Mouse (Mus musculus): Measurements from ENCODE around the gene Wasf3. TPM values are rescaled to one million over a fixed set of nuclear protein-coding genes. Genes with fewer than 3 reads are reported as not detected.

Gene Wasf3
- polyA plus RNA-seq, 1 experiment from 2014 or later: 19.0 TPM

GRCm38 (mm10) chr5:146415218-146415617 is 30.4 kb downstream of the Wasf3 start:
- DNase-seq (ENCODE audit: low read depth, low spot score) (no peak), ATAC-seq (no peak)
- POLR2A ChIA-PET: no interaction called here
- in situ Hi-C loops (cut with MboI; ENCODE audit: low pct_unique_long_range_greater_than_20kb): no loop called here
- CTCF ChIA-PET: interaction anchor here (1.9 kb wide), 2 partner anchors 10 to 16 kb away, joined by 4 to 5 read pairs; no protein-coding TSS in a partner anchor
- no peak for TF ChIP-seq CTCF (IDR thresholded peaks at IDR 0.05)
- H3K27me3 ChIP-seq: no peaks in the 10 kb centered on the region

GRCm38 (mm10) chr5:146416331-146417110 is 31.7 kb downstream of the Wasf3 start:
- no peak for TF ChIP-seq CTCF (IDR thresholded peaks at IDR 0.05)
- ATAC-seq: no peak
- ChIA-PET POLR2A (no interaction called here), CTCF (interaction anchor here (1.4 to 1.9 kb wide), 2 partner anchors 15 to 28 kb away, joined by 3 to 4 read pairs; no protein-coding TSS in a partner anchor)
- H3K27me3 ChIP-seq: no peaks in the 10 kb centered on the region
- in situ Hi-C loops (cut with MboI; ENCODE audit: low pct_unique_long_range_greater_than_20kb): no loop called here
- DNase-seq (ENCODE audit: low read depth, low spot score): no peak

- H3K27me3 ChIP-seq: no peaks in the 10 kb centered on the region
- no peak for TF ChIP-seq CTCF (IDR thresholded peaks at IDR 0.05)
- in situ Hi-C loops (cut with MboI; ENCODE audit: low pct_unique_long_range_greater_than_20kb): no loop called here
- ATAC-seq (peak; percentile 37), DNase-seq (ENCODE audit: low read depth, low spot score) (no peak)
- ChIA-PET POLR2A (no interaction called here), CTCF (interaction anchor here (0.8 kb wide), 1 partner anchor 9 kb away, joined by 3 read pairs; no protein-coding TSS in a partner anchor)
Measured at GRCm38 (mm10) chr5:146418092-146418491, 33.3 kb downstream of the Wasf3 start.

- TF ChIP-seq CTCF (IDR thresholded peaks at IDR 0.05): peak; percentile 88
Measured at GRCm38 (mm10) chr5:146420081-146420480, 35.3 kb downstream of the Wasf3 start.

GRCm38 (mm10) chr5:146424711-146425326 is 40.0 kb downstream of the Wasf3 start:
- DNase-seq (ENCODE audit: low read depth, low spot score) (no peak), ATAC-seq (no peak)
- POLR2A ChIA-PET: no interaction called here
- no peaks in the 10 kb centered on the region for H3K27me3 ChIP-seq
- in situ Hi-C loops (cut with MboI; ENCODE audit: low pct_unique_long_range_greater_than_20kb): no loop called here
- TF ChIP-seq CTCF (IDR thresholded peaks at IDR 0.05): no peak
- CTCF ChIA-PET: interaction anchor here (1.1 kb wide), 1 partner anchor 10 kb away, joined by 5 read pairs; no protein-coding TSS in a partner anchor

More at GRCm38 (mm10) chr5:146420081-146420480, 35.3 kb downstream of the Wasf3 start:
- DNase-seq (ENCODE audit: low read depth, low spot score) (no peak), ATAC-seq (no peak)
- H3K27me3 ChIP-seq: no peaks in the 10 kb centered on the region
- POLR2A ChIA-PET: no interaction called here
- in situ Hi-C loops (cut with MboI; ENCODE audit: low pct_unique_long_range_greater_than_20kb): no loop called here
- CTCF ChIA-PET: interaction anchor here (0.7 to 2.4 kb wide), 7 partner anchors 9 to 38 kb away, joined by 3 to 8 read pairs (median 3); no protein-coding TSS in a partner anchor

- CTCF ChIA-PET: interaction anchor here (0.9 to 1.4 kb wide), 3 partner anchors 11 to 95 kb away, joined by 3 to 5 read pairs (median 4); no protein-coding TSS in a partner anchor
- in situ Hi-C loops (cut with MboI; ENCODE audit: low pct_unique_long_range_greater_than_20kb): no loop called here
- no peak for TF ChIP-seq CTCF (IDR thresholded peaks at IDR 0.05)
Measured at GRCm38 (mm10) chr5:146425656-146426055, 40.9 kb downstream of the Wasf3 start.

GRCm38 (mm10) chr5:146428109-146428508 is 43.3 kb downstream of the Wasf3 start:
- POLR2A ChIA-PET: no interaction called here
- no peak for ATAC-seq
- no peaks in the 10 kb centered on the region for H3K27me3 ChIP-seq
- no peak for TF ChIP-seq CTCF (IDR thresholded peaks at IDR 0.05)
- DNase-seq (ENCODE audit: low read depth, low spot score): no peak
- in situ Hi-C loops (cut with MboI; ENCODE audit: low pct_unique_long_range_greater_than_20kb): no loop called here
- CTCF ChIA-PET: no interaction called here

More at GRCm38 (mm10) chr5:146425656-146426055, 40.9 kb downstream of the Wasf3 start:
- no peaks in the 10 kb centered on the region for H3K27me3 ChIP-seq
- POLR2A ChIA-PET: no interaction called here
- DNase-seq (ENCODE audit: low read depth, low spot score): no peak
- no peak for ATAC-seq

GRCm38 (mm10) chr5:146431821-146432220 is 47.0 kb downstream of the Wasf3 start:
- in situ Hi-C loops (cut with MboI; ENCODE audit: low pct_unique_long_range_greater_than_20kb): no loop called here
- no peak for ATAC-seq
- TF ChIP-seq CTCF (IDR thresholded peaks at IDR 0.05): no peak
- no peak for DNase-seq (ENCODE audit: low read depth, low spot score)
- H3K27me3 ChIP-seq: no peaks in the 10 kb centered on the region
- CTCF ChIA-PET: interaction anchor here (1.2 to 1.4 kb wide), 2 partner anchors 14 to 16 kb away, joined by 4 read pairs; no protein-coding TSS in a partner anchor
- POLR2A ChIA-PET: no interaction called here

- POLR2A ChIA-PET: no interaction called here
- no peak for ATAC-seq
- CTCF ChIA-PET: interaction anchor here (0.9 to 1.4 kb wide), 3 partner anchors 10 to 16 kb away, joined by 3 to 4 read pairs (median 4); no protein-coding TSS in a partner anchor
- H3K27me3 ChIP-seq: no peaks in the 10 kb centered on the region
- in situ Hi-C loops (cut with MboI; ENCODE audit: low pct_unique_long_range_greater_than_20kb): no loop called here
- DNase-seq (ENCODE audit: low read depth, low spot score): no peak
- no peak for TF ChIP-seq CTCF (IDR thresholded peaks at IDR 0.05)
Measured at GRCm38 (mm10) chr5:146432476-146432875, 47.7 kb downstream of the Wasf3 start.

- no peak for DNase-seq (ENCODE audit: low read depth, low spot score)
- POLR2A ChIA-PET: no interaction called here
- ATAC-seq: no peak
- in situ Hi-C loops (cut with MboI; ENCODE audit: low pct_unique_long_range_greater_than_20kb): no loop called here
- CTCF ChIA-PET: interaction anchor here (2.0 kb wide), 1 partner anchor 11 kb away, joined by 5 read pairs; no protein-coding TSS in a partner anchor
- no peak for TF ChIP-seq CTCF (IDR thresholded peaks at IDR 0.05)
- H3K27me3 ChIP-seq: no peaks in the 10 kb centered on the region
Measured at GRCm38 (mm10) chr5:146435316-146435715, 50.5 kb downstream of the Wasf3 start.

GRCm38 (mm10) chr5:146436796-146437195 is 52.0 kb downstream of the Wasf3 start:
- no peak for DNase-seq (ENCODE audit: low read depth, low spot score)
- no peaks in the 10 kb centered on the region for H3K27me3 ChIP-seq
- ChIA-PET CTCF (interaction anchor here (2.0 kb wide), 1 partner anchor 9 kb away, joined by 5 read pairs; no protein-coding TSS in a partner anchor), POLR2A (no interaction called here)
- TF ChIP-seq CTCF (IDR thresholded peaks at IDR 0.05): no peak
- ATAC-seq: no peak
- in situ Hi-C loops (cut with MboI; ENCODE audit: low pct_unique_long_range_greater_than_20kb): no loop called here

All from Patski (cell line).